Mouse (Mus musculus) inflammation-experienced regulatory T-cells, adult 6 months (primary cell): ENCODE measurements around the gene Cenps. TPM values are rescaled to one million over a fixed set of nuclear protein-coding genes. Genes with fewer than 3 reads are reported as not detected.
"Not testable (repeated sequence)": the region's sequence is repeated elsewhere in the genome, so short reads cannot be mapped to it uniquely, and the experiment has no call there.

Experiments
- ATAC-seq: one replicate; pipeline ENCODE4 v1.8.0; 2017
- polyA plus RNA-seq, 3 experiments: library from polyadenylated mRNA; unstranded; fragments of 100-300 nt; shearing (Covaris generic); gene quantifications; one replicate each; pipeline ENCODE4 v1.2.1; 2017

Gene Cenps
- polyA plus RNA-seq, 3 experiments from 2014 or later = 3.7 to 34.5 (median 6.7) TPM

- no peak for ATAC-seq
Observed at GRCm38 (mm10) chr4:149155711-149156110, 18.3 kb upstream of the Cenps start.

GRCm38 (mm10) chr4:149154859-149155258, 17.4 kb upstream of the Cenps start:
- ATAC-seq = no peak

DNA sequence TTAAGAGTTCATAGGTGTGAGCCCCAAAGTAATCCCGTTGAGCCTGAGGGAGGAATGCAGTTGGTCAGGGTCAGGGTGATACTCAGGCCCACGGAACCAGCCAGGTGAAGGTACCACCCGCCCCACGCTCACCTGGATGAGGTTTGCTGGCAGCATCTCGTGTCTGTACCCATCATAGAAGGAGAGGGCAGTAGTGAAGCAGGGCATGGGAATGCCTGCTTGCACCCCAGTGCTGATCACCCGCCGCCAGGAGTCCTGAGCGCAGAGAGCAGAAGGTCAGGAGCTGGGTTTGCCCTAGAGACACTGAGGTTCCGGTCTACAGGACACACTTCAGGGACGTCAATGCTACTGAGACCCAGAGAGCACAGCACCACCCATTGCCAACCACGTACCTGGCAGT, 13.3 kb upstream of the Cenps start:
- no peak for ATAC-seq

DNA sequence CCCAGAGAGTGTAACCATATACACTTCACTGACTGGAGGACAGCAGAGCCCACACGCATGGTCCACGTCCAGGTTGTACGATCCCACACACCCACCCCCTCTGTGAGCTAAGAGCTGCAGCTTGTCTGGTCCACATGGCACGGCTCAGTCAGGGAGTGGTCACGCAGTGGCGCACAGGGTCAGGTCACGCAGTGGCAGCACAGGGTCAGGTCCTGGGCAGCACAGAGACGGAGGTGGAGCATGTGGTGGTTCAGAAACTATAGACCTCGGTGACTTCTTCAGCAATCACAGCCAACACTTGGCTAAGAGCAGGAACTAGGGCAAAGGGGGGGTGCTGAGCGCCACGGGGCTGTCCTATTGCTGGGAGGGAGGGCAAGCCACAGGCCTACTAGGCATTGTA, 12.8 kb upstream of the Cenps start:
- ATAC-seq = no peak

DNA sequence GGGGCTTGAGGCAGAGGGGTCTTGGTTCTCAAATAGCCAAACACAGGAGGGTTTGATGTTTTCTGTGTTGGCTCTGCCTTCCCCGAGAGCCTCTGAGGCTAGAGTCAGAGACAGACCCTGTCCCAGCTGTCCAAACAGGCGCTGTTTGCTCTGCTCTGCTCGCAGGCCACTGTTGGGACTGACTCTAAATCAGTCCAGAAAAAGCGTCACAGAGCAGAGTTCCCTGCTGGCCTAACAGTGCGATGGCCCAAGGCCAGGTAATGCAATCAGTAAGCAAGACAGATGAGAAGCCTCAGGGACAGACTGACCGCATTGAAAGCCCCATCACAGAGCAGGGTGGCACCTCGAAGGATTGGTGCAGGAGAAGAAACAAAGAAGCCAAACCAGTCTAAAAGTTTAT, 12.2 kb upstream of the Cenps start:
- no peak for ATAC-seq

GRCm38 (mm10) chr4:149149196-149149595, 11.8 kb upstream of the Cenps start:
- no peak for ATAC-seq

- ATAC-seq = no peak
Observed at GRCm38 (mm10) chr4:149148084-149148483, 10.7 kb upstream of the Cenps start.

DNA sequence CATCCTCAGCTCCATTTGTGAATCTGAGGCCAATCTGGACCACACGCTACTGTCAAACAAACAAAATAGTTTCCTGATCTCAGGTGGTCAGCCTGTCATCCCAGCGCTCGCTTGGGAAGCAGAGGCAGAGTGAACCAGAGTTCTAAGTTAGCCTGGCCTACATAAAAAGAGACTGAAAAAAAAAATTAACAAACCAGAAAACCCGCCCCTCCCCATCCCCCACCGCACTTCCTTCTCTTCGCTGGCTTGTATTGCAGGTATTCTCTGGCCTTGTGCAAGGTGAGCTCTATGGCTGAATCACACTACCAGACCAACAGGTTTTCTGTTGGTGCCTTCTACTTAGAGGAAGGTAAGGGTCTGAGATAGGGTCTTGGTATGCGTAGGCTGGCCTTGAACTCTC, 10.1 kb upstream of the Cenps start:
- no peak for ATAC-seq

DNA sequence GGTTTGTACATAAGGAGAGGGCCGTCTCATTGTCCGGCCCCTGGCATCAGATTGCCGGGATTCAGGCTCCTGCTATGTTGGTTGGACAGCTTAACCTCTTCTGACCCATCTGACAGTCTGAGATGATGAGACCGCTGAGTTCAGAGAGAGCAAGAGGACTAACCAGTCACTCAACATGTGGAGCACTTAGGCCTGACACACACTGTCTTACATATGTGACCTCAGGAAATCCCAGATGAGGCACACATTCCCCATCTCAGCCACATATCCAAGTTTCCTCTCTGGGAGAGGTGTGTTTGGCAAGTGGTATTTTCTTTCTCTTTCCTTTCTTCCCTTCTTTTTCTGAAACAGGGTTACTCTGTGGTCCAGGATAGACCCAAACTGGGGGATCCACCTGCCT, 7.7 kb upstream of the Cenps start:
- no peak for ATAC-seq

DNA sequence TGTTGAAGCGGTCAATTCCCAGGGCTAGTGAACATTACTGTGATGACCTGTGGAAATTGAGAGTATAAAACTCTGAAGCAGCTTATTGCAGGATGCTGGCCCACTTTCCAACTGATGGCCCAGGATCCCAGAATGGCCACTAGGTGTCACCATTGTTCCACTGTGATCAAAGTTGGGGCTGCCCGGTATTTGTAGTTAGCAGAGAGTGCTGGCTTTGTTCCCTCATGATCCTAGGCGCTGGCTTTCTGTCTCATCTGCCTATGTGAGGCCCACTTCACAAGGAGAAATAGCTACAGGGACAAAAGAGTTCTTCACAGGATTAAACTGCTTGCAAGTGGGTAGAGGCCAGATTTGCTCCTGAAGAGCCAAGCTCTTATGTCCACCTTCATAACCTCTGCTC, 7.0 kb upstream of the Cenps start:
- peak; percentile 92 for ATAC-seq

GRCm38 (mm10) chr4:149143594-149143993, 6.2 kb upstream of the Cenps start:
- no peak for ATAC-seq

GRCm38 (mm10) chr4:149138515-149138914, 1.1 kb upstream of the Cenps start:
- no peak for ATAC-seq

DNA sequence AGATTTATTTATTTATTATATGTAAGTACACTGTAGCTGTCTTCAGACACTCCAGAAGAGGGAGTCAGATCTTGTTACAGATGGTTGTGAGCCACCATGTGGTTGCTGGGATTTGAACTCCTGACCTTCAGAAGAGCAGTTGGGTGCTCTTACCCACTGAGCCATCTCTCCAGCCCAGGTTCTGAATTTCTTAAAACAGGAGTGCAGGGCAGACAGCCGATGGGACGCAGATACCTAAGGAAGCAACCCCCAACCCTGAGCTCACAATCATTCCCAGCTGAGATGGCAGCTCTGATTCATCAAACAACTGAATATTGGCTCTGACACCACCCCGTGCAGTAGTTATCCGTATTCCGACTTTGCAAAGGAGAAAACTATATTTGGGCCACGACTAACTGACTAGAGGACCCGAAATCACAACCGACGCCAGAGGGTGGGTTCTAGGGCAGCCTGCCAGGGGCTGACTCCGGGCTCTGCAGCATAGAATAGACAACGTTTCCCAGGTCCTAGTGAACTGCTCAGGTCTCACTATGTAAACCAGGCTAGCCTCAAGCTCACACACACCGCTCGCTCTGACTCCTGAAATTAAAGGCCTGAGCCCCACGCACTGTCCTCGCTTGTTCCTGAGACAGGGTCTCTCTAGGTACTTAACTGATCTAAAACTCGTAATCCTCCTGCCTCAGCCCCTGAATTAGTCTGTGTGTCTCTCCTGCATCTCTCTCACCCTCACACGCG, 1.1 kb downstream of the Cenps start:
- no peak for ATAC-seq

DNA sequence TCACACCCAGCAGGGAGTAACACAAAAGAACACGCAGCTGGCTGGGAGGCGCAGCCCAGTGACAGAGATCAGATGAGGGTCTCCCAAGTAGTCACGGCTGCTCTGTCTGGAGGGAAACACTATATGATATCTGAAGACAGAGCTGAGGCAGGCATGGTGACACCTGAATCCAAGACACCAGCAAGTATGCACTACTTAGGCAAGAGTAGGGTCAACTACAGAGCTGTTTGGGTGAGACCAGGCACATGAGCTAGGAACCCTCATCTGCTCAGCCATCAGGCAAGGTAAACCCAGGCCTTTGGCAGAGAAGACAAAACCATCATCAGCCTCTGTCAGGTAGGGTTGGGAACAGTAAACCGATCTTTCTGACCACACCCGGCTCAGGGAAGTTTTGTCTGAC, 4.0 kb downstream of the Cenps start:
- no peak for ATAC-seq

- no peak for ATAC-seq
Observed at GRCm38 (mm10) chr4:149131789-149132565, 5.5 kb downstream of the Cenps start.

DNA sequence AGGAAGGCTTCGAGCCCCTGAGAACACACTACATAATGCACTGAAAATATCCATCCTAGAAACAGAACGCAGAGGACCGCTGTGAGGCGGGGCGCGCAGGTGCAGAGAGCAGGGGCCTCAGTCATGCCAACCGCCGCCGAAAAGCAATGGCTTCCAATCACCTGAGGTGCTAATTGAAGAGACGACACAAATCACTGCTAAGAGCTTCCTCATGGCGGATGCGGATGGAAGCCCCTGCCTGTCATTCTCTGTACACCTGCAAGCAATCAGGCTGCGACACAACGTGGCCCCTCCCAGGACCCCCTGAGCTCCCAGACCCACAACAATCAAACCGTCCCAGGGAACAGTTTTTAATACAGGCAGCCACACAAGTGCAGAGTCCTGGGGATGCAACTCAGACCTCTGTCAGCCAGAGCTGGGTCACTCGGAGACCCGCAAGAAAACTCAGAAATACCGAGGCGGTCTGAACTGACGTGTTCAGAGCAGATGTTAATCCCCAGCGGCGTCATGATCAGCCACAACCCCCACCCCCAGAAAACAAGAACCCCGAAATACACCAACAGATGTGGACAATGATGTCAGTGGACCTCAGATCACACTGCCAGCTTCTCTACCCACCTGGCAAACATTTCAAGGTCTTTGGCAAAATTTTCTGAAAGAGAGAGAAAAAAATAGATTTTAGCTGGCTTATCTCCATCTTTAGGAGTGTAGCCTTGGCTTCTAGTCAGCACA, 6.2 kb downstream of the Cenps start:
- no peak for ATAC-seq

GRCm38 (mm10) chr4:149128467-149128866, 9.0 kb downstream of the Cenps start:
- no peak for ATAC-seq

- no peak for ATAC-seq
Observed at GRCm38 (mm10) chr4:149126663-149127062, 10.8 kb downstream of the Cenps start, which contains the start of gene Cort. Cort (minus strand) TSS chr4:149126763.

GRCm38 (mm10) chr4:149126115-149126509, 11.3 kb downstream of the Cenps start:
- no peak for ATAC-seq

DNA sequence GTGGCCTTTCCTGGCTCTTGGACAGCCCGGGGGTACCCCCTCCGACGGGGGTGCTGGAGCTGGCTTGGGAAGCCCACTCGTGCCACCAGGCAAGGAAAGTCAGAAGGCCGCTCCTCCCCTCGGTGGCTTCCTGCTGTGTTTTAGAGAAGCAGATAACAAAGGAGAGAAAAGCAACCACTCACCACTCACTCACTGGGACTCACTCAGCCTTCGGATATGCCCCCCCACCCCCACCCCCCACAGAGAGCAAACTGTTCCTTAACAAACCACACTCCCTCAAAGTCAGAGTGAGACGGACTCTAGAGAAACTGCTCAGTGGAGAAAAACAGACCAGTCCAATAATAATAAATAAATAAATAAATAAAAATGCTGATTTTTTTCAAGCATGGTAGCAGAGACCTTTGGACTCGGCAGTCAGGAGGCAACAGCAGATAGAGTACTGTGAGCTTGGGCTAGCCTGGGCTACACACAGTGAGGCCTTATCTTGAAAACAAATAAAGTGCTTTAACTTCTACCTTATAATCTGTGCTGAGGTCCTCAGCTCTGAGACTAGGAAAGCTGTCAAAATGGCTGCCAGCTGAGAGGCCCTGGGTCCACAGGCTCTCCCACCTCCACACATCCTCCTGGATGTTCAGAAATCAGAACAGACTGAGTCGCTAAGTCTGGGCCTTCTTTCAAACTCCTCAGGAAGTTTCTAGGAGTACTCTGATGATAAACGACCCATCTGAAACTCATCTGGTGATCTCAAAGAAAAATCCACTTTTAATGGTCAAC, 11.9 kb downstream of the Cenps start:
- no peak for ATAC-seq

DNA sequence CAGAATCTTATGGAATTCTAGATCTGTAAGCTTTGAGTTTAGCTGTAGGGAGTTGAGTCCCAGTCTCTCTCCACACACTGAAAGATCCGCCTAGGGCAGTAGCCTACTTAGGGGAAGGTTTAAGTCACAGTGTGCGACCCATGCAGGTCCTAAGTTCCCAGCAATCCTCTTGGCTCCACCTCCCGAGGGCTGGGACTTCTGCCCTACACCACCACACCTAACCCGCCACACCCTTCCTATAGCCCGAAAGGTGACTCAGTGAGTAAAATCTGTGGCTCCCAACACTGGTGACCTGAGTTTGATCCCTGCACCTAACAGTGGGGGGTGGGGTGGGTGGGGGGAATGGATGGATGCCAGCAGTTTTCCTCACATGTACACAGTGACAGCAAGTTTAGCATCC, 14.0 kb downstream of the Cenps start:
- ATAC-seq = no peak

DNA sequence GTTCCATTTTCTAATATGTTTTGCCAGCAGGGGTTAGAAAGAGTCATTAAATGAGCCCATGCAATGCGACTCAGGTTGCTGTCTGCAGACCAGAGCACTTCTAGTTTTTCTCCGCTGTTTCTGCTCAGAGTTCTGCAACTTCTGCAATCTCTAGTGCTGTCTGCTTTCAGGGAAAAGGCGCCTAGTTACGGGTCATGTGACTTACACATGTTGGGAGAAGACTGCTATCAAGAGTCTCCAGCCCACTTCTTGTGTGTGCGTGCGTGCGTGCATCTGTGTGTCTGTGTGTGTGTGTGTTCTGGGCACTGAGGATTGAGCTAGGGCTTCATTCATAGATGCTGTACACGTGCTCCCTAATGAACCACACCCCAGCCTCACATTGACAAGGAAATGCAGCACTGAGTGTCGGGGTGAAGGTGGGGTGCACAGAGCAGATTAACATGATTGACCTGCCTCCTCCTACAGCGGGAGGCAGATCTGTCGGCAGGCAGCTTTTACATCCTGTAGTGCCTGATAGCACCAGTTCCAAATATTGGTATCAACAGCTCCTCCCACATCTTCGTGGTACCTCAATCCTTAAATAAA, 17.4 kb downstream of the Cenps start:
- ATAC-seq = not testable (repeated sequence)
